Mouse (Mus musculus) G1E (cell line): ENCODE data around the gene Dcp1b. TPM values are rescaled to one million over a fixed set of nuclear protein-coding genes. Genes with fewer than 3 reads are reported as not detected.

Source experiments
- ATAC-seq: 2 replicates; pipeline ENCODE4 v1.8.0; 2016; ENCODE audit warnings: mild to moderate bottlenecking; ENCODE audit not compliant: insufficient number of reproducible peaks, poor library complexity, low FRiP score, severe bottlenecking; ENCODE audit errors: extremely low read depth
- DNase-seq: peaks from one replicate; pipeline ENCODE4 v3.0.0; 2012; ENCODE audit warnings: low spot score
- H3K27me3 ChIP-seq: 2 replicates; pipeline ENCODE4 v1.6.1; 2012; ENCODE audit warnings: mild to moderate bottlenecking, low read length, inconsistent platforms; ENCODE audit not compliant: insufficient read depth
- H3K36me3 ChIP-seq: replicated peaks from 2 replicates; pipeline ENCODE3; 2012; ENCODE audit warnings: mild to moderate bottlenecking, inconsistent platforms
- H3K4me1 ChIP-seq: 2 replicates; pipeline ENCODE4 v1.6.1; 2012; ENCODE audit warnings: low read depth, low read length, inconsistent platforms, mixed read lengths; ENCODE audit not compliant: insufficient read depth
- H3K4me3 ChIP-seq: 2 replicates; pipeline ENCODE4 v1.5.1; 2012; ENCODE audit warnings: low read depth, mild to moderate bottlenecking, inconsistent platforms, low read length, moderate library complexity, mixed read lengths
- H3K9me3 ChIP-seq: replicated peaks from 2 replicates; pipeline ENCODE4 v1.6.1; 2012; ENCODE audit warnings: inconsistent platforms
- CTCF ChIP-seq: IDR thresholded peaks from 2 replicates; pipeline ENCODE4 v1.5.1; 2012; ENCODE audit warnings: low read depth, low read length, inconsistent platforms, mixed read lengths
- GATA1 ChIP-seq: IDR thresholded peaks from 2 replicates; pipeline ENCODE4 v1.6.1; 2012; ENCODE audit warnings: borderline replicate concordance, low read length, inconsistent platforms, mixed read lengths
- GATA2 ChIP-seq: IDR thresholded peaks from 2 replicates; pipeline ENCODE4 v1.6.1; 2012; ENCODE audit warnings: low read depth, low read length, inconsistent platforms, borderline replicate concordance
- POLR2AphosphoS5 ChIP-seq: IDR thresholded peaks from 2 replicates; pipeline ENCODE4 v1.6.1; 2012; ENCODE audit warnings: low read depth, low read length, inconsistent platforms; ENCODE audit not compliant: insufficient replicate concordance
- TAL1 ChIP-seq: conservative IDR thresholded peaks from 2 replicates; pipeline ENCODE4 v1.6.1; 2012; ENCODE audit warnings: low read depth, low read length, inconsistent platforms, mixed read lengths
- polyA plus RNA-seq: library from polyadenylated mRNA; stranded (reverse); fragments of >175 nt; gene quantifications from 2 replicates; pipeline ENCODE4 v1.2.3, GENCODE M21; 2012
- total RNA-seq, 2 experiments: library from RNA; stranded (forward) in 1 of 2; stranded (reverse) in 1 of 2; fragments of 200-1000 nt in 1 of 2; fragments of >200 nt in 1 of 2; fragmentation: Nextera tagmentation in 1 of 2; gene quantifications; 2 replicates each; pipeline ENCODE4 v1.2.3; 2014 to 2017

Dcp1b gene
- total and polyA plus RNA-seq, 3 experiments, result 7.9 to 18.2 (median 15.0) TPM

GRCm38 (mm10) chr6:119236241-119236640 lies 61.2 kb downstream of the Dcp1b start, which contains the start of gene Cacna2d4:
Cacna2d4 (plus strand) TSS chr6:119236526.
- Histone ChIP-seq H3K36me3 (no peaks in the 10 kb centered on the region), H3K27me3 (peaks cover 2% of the 10 kb centered on the region; the same call in 1 of the 2 replicates), H3K4me1 (no peaks in the 10 kb centered on the region), H3K4me3 (no peak within 1 kb of the TSS), H3K9me3 (no peaks in the 10 kb centered on the region)
- DNase-seq (no peak), ATAC-seq (no peak)
- no peak for TF ChIP-seq TAL1

GRCm38 (mm10) chr6:119237427-119237989 lies 62.5 kb downstream of the Dcp1b start:
- TF ChIP-seq GATA2, result no peak
- no peak for TF ChIP-seq CTCF
- no peak for TF ChIP-seq POLR2AphosphoS5
- no peak for TF ChIP-seq TAL1
- no peak for TF ChIP-seq GATA1
- Histone ChIP-seq H3K36me3 (no peaks in the 10 kb centered on the region), H3K4me1 (no peaks in the 10 kb centered on the region), H3K27me3 (peaks cover 2% of the 10 kb centered on the region; the same call in 1 of the 2 replicates), H3K4me3 (no peak overlapping the region), H3K9me3 (no peaks in the 10 kb centered on the region)
- no peak for DNase-seq
- ATAC-seq, result no peak

- Histone ChIP-seq H3K9me3 (peaks cover 4% of the 10 kb centered on the region; the same call in 1 of the 2 replicates), H3K4me3 (no peak overlapping the region), H3K36me3 (no peaks in the 10 kb centered on the region), H3K27me3 (peaks cover 2% of the 10 kb centered on the region; the same call in 1 of the 2 replicates), H3K4me1 (no peaks in the 10 kb centered on the region)
- TF ChIP-seq TAL1, result no peak
- no peak for TF ChIP-seq GATA1
- no peak for TF ChIP-seq CTCF
- no peak for TF ChIP-seq POLR2AphosphoS5
- TF ChIP-seq GATA2, result no peak
- DNase-seq (no peak), ATAC-seq (no peak)
Observed at GRCm38 (mm10) chr6:119239341-119240005, 64.4 kb downstream of the Dcp1b start.

GRCm38 (mm10) chr6:119240256-119240655 lies 65.2 kb downstream of the Dcp1b start:
- DNase-seq, result no peak
- Histone ChIP-seq H3K36me3 (no peaks in the 10 kb centered on the region), H3K4me3 (no peak overlapping the region), H3K27me3 (peaks cover 2% of the 10 kb centered on the region; the same call in 1 of the 2 replicates), H3K4me1 (no peaks in the 10 kb centered on the region), H3K9me3 (peaks cover 4% of the 10 kb centered on the region; the same call in 1 of the 2 replicates)
- TF ChIP-seq GATA1, result no peak
- no peak for TF ChIP-seq TAL1
- TF ChIP-seq POLR2AphosphoS5, result no peak
- no peak for TF ChIP-seq CTCF
- TF ChIP-seq GATA2, result no peak
- ATAC-seq, result no peak

GRCm38 (mm10) chr6:119240871-119241705 lies 66.0 kb downstream of the Dcp1b start:
- Histone ChIP-seq H3K4me1 (no peaks in the 10 kb centered on the region), H3K9me3 (peaks cover 6% of the 10 kb centered on the region), H3K4me3 (no peak overlapping the region), H3K27me3 (no peaks in the 10 kb centered on the region), H3K36me3 (no peaks in the 10 kb centered on the region)
- no peak for TF ChIP-seq CTCF
- no peak for TF ChIP-seq GATA2
- no peak for TF ChIP-seq GATA1
- TF ChIP-seq TAL1, result no peak
- no peak for TF ChIP-seq POLR2AphosphoS5
- ATAC-seq (no peak), DNase-seq (no peak)

- no peaks in the 10 kb centered on the region for H3K27me3 ChIP-seq
- ATAC-seq, result no peak
Observed at GRCm38 (mm10) chr6:119246082-119246481, 71.0 kb downstream of the Dcp1b start.

More at GRCm38 (mm10) chr6:119246082-119246481, 71.0 kb downstream of the Dcp1b start:
- no peak overlapping the region for H3K4me3 ChIP-seq
- H3K9me3 ChIP-seq, result peaks cover 9% of the 10 kb centered on the region
- no peaks in the 10 kb centered on the region for H3K4me1 ChIP-seq
- H3K36me3 ChIP-seq, result no peaks in the 10 kb centered on the region
- TF ChIP-seq CTCF, result no peak
- TF ChIP-seq POLR2AphosphoS5, result no peak
- no peak for TF ChIP-seq GATA1
- TF ChIP-seq GATA2, result no peak
- no peak for TF ChIP-seq TAL1
- no peak for DNase-seq
